Mouse (Mus musculus): ENCODE data around the gene Vmn1r43. TPM values are rescaled to one million over a fixed set of nuclear protein-coding genes. Genes with fewer than 3 reads are reported as not detected.
"Not testable (repeated sequence)": the region's sequence is repeated elsewhere in the genome, so short reads cannot be mapped to it uniquely, and the experiment has no call there.

Vmn1r43 gene
- polyA plus RNA-seq (2012; ENCODE audit: insufficient read depth, insufficient read length, missing spikeins), result 0.13 TPM in 1 of 2 replicates, not detected in the other

DNA sequence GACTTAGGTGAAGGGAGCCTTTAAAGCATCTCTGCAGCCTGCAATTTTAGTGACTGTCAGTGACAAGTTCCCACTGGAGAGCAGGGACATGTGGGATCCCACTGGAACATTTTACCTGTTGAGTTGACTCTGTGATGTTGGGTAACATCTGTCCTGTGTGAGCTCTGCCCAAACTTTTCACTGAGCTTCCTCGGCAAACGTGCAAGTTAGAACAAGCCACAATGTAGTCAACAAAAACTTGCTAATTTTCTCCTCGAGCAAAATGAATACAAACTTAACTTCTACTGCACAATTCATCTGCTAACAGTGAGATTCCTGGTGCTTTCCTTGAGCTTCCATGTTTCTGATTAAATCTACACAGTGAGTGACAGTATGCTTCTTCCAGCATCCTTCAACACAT, at the start of gene Vmn1r43, which contains the start of gene Vmn1r42:
Vmn1r43 (minus strand) TSS at position 101 of the 400 bp plus-strand sequence.
Vmn1r42 (minus strand) TSS at position 101 of the 400 bp plus-strand sequence.
- not testable (repeated sequence) for H3K4me1 ChIP-seq (ENCODE audit: control insufficient read depth, insufficient read depth, low read length); H3K4me3 ChIP-seq (ENCODE audit: insufficient read depth, low read length); H3K27ac ChIP-seq (ENCODE audit: insufficient read depth, low read depth, low read length)

DNA sequence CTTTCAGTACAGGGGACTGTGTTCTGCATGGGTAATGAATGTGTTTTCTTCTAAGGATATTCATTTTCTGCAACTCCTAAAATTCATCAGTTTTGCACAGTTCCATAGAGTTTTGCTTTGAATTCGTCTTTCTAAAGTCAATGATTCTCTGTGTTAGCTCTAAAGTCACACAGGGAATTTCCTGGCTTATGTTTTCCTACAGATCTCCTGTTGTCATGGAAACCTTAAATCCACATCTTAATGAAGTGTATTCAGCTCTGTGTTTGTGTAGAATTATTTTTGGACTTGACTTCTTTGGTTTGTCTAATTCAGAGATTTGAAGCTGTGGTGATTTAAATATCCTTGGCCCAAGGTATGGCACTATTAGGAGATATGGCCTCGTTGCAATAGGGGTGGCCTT, 7.6 kb upstream of the Vmn1r43 start:
- H3K27ac ChIP-seq (ENCODE audit: insufficient read depth, low read depth, low read length), result no peak overlapping the region
- TF ChIP-seq POLR2A (IDR thresholded peaks at IDR 0.05; ENCODE audit: borderline replicate concordance, low read depth, low read length) (no peak), CTCF (IDR thresholded peaks at IDR 0.05; ENCODE audit: low read depth, low read length) (no peak)
- H3K4me3 ChIP-seq (ENCODE audit: insufficient read depth, low read length), result no peak overlapping the region
- no peaks in the 10 kb centered on the region for H3K4me1 ChIP-seq (ENCODE audit: control insufficient read depth, insufficient read depth, low read length)

DNA sequence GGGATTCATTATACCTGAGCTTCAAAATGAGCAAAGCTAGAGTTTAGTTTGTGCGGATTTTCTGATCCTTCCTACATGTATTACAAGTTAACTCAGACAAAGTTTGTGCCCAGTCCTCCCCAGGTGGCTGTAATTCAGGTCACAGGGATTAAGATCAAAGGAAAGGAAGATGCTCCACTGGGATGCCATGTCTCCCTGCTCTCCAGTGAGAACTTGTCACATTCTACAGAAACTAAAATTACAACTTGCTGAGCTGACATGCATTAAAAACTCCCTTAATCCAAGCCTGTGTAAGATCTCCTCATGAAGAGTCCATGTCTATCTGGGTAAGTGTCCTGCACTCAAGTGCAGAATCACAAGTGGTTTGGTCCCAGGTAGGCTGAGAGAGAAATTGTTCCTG, 7.1 kb upstream of the Vmn1r43 start, which contains the start of gene Vmn1r44:
Vmn1r44 (plus strand) TSS at position 301 of the 400 bp plus-strand sequence.
- TF ChIP-seq CTCF (IDR thresholded peaks at IDR 0.05; ENCODE audit: low read depth, low read length) (no peak), POLR2A (IDR thresholded peaks at IDR 0.05; ENCODE audit: borderline replicate concordance, low read depth, low read length) (no peak)
- H3K4me1 ChIP-seq (ENCODE audit: control insufficient read depth, insufficient read depth, low read length), result no peaks in the 10 kb centered on the region
- H3K27ac ChIP-seq (ENCODE audit: insufficient read depth, low read depth, low read length), result no peak within 1 kb of the TSS
- no peak within 1 kb of the TSS for H3K4me3 ChIP-seq (ENCODE audit: insufficient read depth, low read length)

DNA sequence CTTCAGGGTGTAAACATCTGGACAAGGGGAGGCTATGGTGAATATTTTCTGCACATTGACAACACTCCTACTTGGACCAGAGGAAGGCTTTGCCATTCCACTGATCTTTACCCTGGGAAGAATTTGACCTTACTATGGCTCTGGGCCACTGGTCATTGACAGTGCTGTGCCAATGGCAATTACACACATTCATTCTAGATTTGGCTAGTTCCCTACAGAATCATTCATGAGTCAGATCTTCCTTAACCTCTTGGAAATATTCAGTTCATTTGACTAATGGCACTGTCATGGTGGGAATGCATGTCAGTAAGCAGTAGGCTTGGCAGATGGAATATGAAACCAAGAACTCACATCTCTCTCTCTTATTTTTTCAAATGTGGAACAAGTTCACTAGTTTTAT, 4.7 kb upstream of the Vmn1r43 start:
- H3K4me1 ChIP-seq (ENCODE audit: control insufficient read depth, insufficient read depth, low read length), result no peaks in the 10 kb centered on the region
- TF ChIP-seq POLR2A (IDR thresholded peaks at IDR 0.05; ENCODE audit: borderline replicate concordance, low read depth, low read length) (no peak), CTCF (IDR thresholded peaks at IDR 0.05; ENCODE audit: low read depth, low read length) (no peak)
- no peak overlapping the region for H3K27ac ChIP-seq (ENCODE audit: insufficient read depth, low read depth, low read length)
- H3K4me3 ChIP-seq (ENCODE audit: insufficient read depth, low read length), result no peak overlapping the region

DNA sequence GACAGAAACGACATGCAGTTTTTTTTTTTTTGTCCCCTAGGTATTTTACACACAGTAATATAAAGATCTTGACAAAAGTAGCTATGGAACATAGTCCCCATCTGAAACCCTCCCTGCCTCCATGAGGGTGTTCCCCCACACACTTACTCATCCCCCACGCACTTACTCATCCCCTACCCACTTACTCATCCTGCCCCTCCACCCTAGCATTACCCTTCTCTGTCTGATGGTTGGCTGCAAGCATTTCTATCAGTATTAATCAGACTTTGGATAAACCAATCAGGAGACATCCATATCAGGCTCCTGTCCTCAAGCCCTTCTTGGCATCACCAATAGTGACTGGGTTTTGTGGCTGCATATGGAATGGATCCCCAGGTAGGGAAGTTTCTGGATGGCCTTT, 750 bp upstream of the Vmn1r43 start:
- H3K4me3 ChIP-seq (ENCODE audit: insufficient read depth, low read length), result no peak overlapping the region
- H3K27ac ChIP-seq (ENCODE audit: insufficient read depth, low read depth, low read length), result no peak overlapping the region
- TF ChIP-seq CTCF (IDR thresholded peaks at IDR 0.05; ENCODE audit: low read depth, low read length), result no peak
- no peak for TF ChIP-seq POLR2A (IDR thresholded peaks at IDR 0.05; ENCODE audit: borderline replicate concordance, low read depth, low read length)
- no peaks in the 10 kb centered on the region for H3K4me1 ChIP-seq (ENCODE audit: control insufficient read depth, insufficient read depth, low read length)

DNA sequence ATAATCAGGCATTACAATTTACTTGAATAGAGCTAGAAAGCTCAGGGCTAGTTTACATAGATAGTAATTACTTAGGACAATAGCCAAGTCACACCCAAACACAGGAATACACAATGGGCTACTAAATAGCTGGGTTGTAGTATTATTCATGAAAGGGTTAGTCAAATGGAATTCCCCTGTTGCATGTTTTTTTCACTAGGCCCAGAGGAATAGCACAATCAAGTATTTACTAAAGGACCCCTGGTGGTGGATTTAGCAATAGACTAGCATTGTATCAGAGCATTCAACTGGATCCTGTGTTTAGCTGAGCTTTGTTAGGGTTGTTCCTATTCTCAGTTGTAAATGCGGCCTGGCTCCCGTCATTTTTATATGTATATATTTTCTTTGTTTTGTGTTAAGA, 8.2 kb downstream of the Vmn1r43 start:
- Histone ChIP-seq H3K4me3 (ENCODE audit: insufficient read depth, low read length) (no peak overlapping the region), H3K27ac (ENCODE audit: insufficient read depth, low read depth, low read length) (no peak overlapping the region), H3K4me1 (ENCODE audit: control insufficient read depth, insufficient read depth, low read length) (no peaks in the 10 kb centered on the region)
- no peak for TF ChIP-seq POLR2A (IDR thresholded peaks at IDR 0.05; ENCODE audit: borderline replicate concordance, low read depth, low read length)
- TF ChIP-seq CTCF (IDR thresholded peaks at IDR 0.05; ENCODE audit: low read depth, low read length), result no peak

DNA sequence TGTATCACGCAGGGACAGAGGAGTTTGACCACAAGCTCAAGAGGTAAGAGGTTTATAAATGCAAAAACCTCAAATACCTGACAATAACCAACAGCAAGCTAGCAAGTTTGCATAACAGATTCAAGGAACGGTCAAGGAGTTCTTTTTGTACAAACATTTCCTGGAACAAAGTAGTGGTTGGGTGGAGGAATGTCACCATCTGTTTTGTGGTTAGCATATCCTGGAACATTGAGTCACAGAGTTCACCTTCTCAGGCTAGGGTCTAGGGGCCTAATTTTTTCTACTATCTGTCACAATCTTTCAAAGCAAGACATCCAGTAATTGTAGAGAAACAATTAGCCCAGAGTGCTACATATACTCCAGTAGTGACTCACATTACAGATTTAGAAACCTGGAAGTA, 8.9 kb downstream of the Vmn1r43 start:
- no peak overlapping the region for H3K4me3 ChIP-seq (ENCODE audit: insufficient read depth, low read length)
- no peak for TF ChIP-seq CTCF (IDR thresholded peaks at IDR 0.05; ENCODE audit: low read depth, low read length)
- no peak for TF ChIP-seq POLR2A (IDR thresholded peaks at IDR 0.05; ENCODE audit: borderline replicate concordance, low read depth, low read length)
- no peak overlapping the region for H3K27ac ChIP-seq (ENCODE audit: insufficient read depth, low read depth, low read length)
- H3K4me1 ChIP-seq (ENCODE audit: control insufficient read depth, insufficient read depth, low read length), result no peaks in the 10 kb centered on the region

DNA sequence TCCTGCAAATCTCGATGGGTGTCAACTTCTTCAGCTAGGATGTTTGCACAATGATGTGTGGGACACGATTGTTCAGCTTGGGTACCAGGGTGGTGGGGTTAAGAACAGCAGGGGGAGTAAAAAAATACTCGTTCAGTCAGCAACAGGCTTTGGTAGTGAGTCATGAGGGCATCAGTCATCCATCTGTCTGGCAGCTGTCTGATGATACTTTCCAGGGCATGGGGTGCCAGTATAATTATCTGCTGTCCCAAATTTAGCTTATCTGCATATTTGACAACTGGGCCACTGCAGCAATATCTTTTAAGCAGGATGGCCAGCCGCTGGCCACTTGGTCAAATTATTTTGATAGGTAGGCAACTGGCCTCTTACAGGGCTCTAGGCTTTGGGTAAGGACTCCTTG, 12.4 kb downstream of the Vmn1r43 start:
- Histone ChIP-seq H3K4me1 (ENCODE audit: control insufficient read depth, insufficient read depth, low read length) (no peaks in the 10 kb centered on the region), H3K27ac (ENCODE audit: insufficient read depth, low read depth, low read length) (no peak overlapping the region), H3K4me3 (ENCODE audit: insufficient read depth, low read length) (no peak overlapping the region)
- TF ChIP-seq POLR2A (IDR thresholded peaks at IDR 0.05; ENCODE audit: borderline replicate concordance, low read depth, low read length), result no peak
- no peak for TF ChIP-seq CTCF (IDR thresholded peaks at IDR 0.05; ENCODE audit: low read depth, low read length)

DNA sequence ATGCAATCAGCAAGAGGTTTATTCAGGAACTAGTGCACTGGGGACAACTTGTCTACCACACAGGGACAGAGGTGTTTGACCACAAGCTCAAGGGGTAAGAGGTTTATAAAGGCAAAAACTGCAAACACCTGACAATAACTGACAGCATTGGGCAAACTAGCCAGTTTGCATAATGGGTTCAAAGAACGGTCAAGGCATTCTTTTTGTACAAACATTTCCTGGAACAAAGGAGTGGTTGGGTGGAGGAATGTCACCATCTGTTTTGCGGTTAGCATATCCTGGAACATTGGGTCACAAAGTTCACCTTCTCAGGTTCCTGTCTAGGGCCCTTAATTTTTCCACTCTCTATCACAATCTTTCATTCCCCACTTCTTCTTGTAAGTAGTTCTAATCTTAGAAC, 16.4 kb downstream of the Vmn1r43 start:
- Histone ChIP-seq H3K4me1 (ENCODE audit: control insufficient read depth, insufficient read depth, low read length) (no peaks in the 10 kb centered on the region), H3K27ac (ENCODE audit: insufficient read depth, low read depth, low read length) (no peak overlapping the region), H3K4me3 (ENCODE audit: insufficient read depth, low read length) (no peak overlapping the region)
- no peak for TF ChIP-seq POLR2A (IDR thresholded peaks at IDR 0.05; ENCODE audit: borderline replicate concordance, low read depth, low read length)
- TF ChIP-seq CTCF (IDR thresholded peaks at IDR 0.05; ENCODE audit: low read depth, low read length), result no peak

DNA sequence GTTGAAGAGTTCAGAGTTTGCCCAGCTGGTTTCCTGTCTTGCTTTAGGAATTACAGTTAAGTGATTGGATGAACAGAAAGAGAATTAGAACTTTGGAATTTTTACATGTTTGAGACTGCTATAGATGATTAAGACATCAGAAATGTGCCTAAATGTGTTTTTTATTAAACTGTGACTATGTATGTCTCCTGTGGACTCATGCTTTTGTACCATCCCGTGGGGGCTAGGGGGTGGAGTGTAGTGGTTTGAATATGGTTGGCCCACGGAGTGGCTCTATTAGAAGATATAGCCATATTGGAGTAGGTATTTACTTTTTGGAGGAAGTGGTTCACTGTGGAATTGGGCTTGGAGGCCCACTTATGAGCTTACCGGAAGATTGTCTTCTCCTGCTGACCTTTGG, 18.7 kb downstream of the Vmn1r43 start:
- Histone ChIP-seq H3K4me1 (ENCODE audit: control insufficient read depth, insufficient read depth, low read length) (no peaks in the 10 kb centered on the region), H3K4me3 (ENCODE audit: insufficient read depth, low read length) (no peak overlapping the region), H3K27ac (ENCODE audit: insufficient read depth, low read depth, low read length) (no peak overlapping the region)
- TF ChIP-seq CTCF (IDR thresholded peaks at IDR 0.05; ENCODE audit: low read depth, low read length) (no peak), POLR2A (IDR thresholded peaks at IDR 0.05; ENCODE audit: borderline replicate concordance, low read depth, low read length) (no peak)

Other genes starting within 250 kb of the Vmn1r43 start
- gene Txnrd3, start 232.4 kb downstream of the Vmn1r43 start, polyA plus RNA-seq (2012; ENCODE audit: insufficient read depth, insufficient read length, missing spikeins), result 2.1 TPM in 2 replicates
- not detected in 2 replicates for gene Vmn1r40, start 168.9 kb downstream of the Vmn1r43 start, polyA plus RNA-seq (2012; ENCODE audit: insufficient read depth, insufficient read length, missing spikeins)
- not detected in 2 replicates for gene Vmn1r41, start 135.6 kb downstream of the Vmn1r43 start, polyA plus RNA-seq (2012; ENCODE audit: insufficient read depth, insufficient read length, missing spikeins)
- gene Vmn1r42, start within 50 bp of the Vmn1r43 start, polyA plus RNA-seq (2012; ENCODE audit: insufficient read depth, insufficient read length, missing spikeins), result not detected in 2 replicates
- gene Vmn1r44, start 7.2 kb upstream of the Vmn1r43 start, polyA plus RNA-seq (2012; ENCODE audit: insufficient read depth, insufficient read length, missing spikeins), result not detected in 2 replicates
- not detected in 2 replicates for gene Vmn1r45, start 64.2 kb upstream of the Vmn1r43 start, polyA plus RNA-seq (2012; ENCODE audit: insufficient read depth, insufficient read length, missing spikeins)
- gene Vmn1r46, start 92.9 kb upstream of the Vmn1r43 start, polyA plus RNA-seq (2012; ENCODE audit: insufficient read depth, insufficient read length, missing spikeins), result 0.05 and 0.15 TPM in 2 replicates
- not detected in 2 replicates for gene Vmn1r47, start 139.7 kb upstream of the Vmn1r43 start, polyA plus RNA-seq (2012; ENCODE audit: insufficient read depth, insufficient read length, missing spikeins)
- gene Vmn1r48, start 160.4 kb upstream of the Vmn1r43 start, polyA plus RNA-seq (2012; ENCODE audit: insufficient read depth, insufficient read length, missing spikeins), result not detected in 2 replicates
- not detected in 2 replicates for gene Vmn1r49, start 202.1 kb upstream of the Vmn1r43 start, polyA plus RNA-seq (2012; ENCODE audit: insufficient read depth, insufficient read length, missing spikeins)
- gene Vmn1r50, start 225.0 kb upstream of the Vmn1r43 start, polyA plus RNA-seq (2012; ENCODE audit: insufficient read depth, insufficient read length, missing spikeins), result not detected in 2 replicates
- not detected in 2 replicates for gene Vmn1r51, start 246.2 kb upstream of the Vmn1r43 start, polyA plus RNA-seq (2012; ENCODE audit: insufficient read depth, insufficient read length, missing spikeins)